Mouse (Mus musculus) neutrophil, adult 5-6 weeks (primary cell): ENCODE data around the gene Slc44a4. TPM values are rescaled to one million over a fixed set of nuclear protein-coding genes. Genes with fewer than 3 reads are reported as not detected.
A peak's percentile ranks its signal among the peaks of the same experiment; 100 is the strongest.

Experiments used
- ATAC-seq: fragments of 151-379, 151-347 bp; 2 replicates; pipeline ENCODE4 v1.8.0; 2017; ENCODE audit warnings: mild to moderate bottlenecking, moderate TSS enrichment; ENCODE audit not compliant: insufficient number of reproducible peaks, poor library complexity, low FRiP score, severe bottlenecking; ENCODE audit errors: extremely low read depth
- total RNA-seq: library from RNA; stranded (forward); fragments of 200-1000 nt; gene quantifications from 2 replicates; pipeline ENCODE4 v1.2.3, GENCODE M21; 2017

Gene Slc44a4
- 0.98 and 1.4 TPM in 2 replicates for total RNA-seq

DNA sequence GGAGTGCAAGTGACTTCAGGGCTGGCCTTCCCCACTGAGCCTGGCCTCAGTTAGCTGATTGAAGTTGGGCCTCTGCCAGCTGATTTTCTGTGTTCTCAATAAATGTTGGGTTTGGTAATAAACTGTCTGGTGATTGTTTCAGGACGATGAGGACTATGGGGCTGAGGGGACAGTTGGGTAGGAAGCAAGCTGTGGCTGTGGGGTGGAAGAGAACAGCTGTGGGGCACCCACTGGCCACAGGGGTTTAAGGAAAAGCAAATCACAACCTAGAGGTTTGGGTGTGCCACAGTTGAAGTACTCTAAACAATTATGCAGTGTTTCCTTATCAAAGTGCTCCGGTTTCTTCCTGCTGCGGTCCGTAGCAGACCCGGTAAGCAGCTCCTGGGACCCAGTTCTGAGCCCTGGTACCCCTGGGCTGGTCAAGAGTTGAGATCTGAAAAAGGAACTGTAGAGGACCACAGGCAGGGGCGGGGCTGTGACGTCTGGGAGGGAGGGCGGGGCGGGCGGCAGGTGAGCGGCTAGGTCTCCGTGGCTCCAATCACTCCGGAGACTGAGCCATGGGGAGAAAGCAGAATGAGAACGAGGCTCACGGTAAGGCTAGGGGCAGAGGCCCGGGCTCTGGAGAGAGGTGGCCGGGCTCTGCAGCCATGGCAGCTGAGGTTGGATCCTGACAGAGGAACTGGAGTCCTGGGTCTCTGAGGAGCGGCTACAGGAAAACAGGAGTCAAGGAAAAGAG is at the start of gene Slc44a4:
Gene Slc44a4, plus strand, starts transcription at position 537 of the 736 bp plus-strand sequence.
- no peak for ATAC-seq

DNA sequence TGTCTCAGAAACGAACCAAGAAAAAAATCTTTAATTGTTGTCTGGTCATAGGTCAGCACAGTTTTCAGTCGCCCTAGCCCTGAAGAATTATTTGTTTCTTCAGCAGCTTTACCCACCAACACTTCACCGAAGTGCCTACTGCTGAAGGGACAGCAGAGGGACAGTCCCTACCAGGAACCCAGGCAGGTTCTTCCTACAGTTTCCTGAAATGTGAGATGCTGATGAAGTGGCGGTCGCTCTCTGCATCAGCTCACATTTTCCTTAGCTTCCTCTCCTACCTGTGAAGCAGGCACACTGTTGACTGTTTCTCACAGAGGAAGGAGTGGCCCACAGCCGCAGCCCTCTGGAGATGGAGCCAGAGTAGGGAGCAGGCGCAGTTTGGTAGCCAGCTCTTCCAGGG is 48.3 kb upstream of the Slc44a4 start:
- no peak for ATAC-seq

DNA sequence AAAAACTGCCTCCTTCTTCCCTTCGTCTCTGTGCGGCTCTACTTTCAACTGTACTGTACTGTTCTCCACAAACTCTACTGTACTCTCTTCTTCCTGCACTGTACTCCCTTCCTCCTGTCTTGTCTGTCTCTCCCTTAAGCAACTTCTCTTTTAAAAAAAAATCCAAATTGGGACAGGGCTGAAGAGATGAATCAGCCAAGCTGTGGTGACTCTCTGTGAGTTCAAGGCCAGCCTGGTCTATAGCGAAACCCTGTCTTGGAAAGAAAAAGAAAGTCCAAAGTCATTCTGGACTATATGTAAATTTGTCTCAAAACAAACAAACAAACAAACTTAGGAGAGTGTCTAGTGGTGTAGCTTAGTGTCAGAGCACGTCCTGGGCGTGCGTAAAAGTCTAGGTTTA is 39.9 kb upstream of the Slc44a4 start:
- no peak for ATAC-seq

DNA sequence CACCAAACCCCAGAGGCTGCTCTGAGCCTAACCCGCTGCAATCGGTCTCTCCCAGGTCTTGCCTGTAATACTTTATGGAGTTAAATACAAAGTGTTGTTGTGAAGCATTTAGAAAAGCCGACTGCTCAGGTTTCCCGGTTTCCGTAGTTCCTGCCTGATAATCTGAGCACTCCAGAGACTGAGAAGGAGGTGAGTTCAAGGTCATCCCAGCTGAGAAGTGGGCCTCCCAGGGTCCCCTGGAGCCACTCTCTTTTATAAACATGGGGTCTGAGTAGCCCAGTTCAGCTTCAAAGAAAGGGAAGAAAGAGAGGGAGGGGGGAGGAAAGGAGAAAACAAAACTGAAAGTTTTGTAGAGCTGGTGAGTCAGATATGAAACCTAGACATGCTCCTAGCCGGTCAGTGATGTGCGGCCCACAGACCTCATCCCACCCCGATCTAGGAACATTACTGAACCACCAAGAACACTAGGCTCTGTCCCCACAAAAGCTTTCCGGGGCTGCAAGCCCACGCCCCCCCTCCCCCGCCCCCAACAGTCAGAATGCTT is 34.9 kb upstream of the Slc44a4 start, which contains the start of gene Zbtb12:
Gene Zbtb12, plus strand, starts transcription at position 148 of the 544 bp plus-strand sequence.
- ATAC-seq = 0 out of 2 replicates have a peak, but pooled peaks have one; percentile 6

DNA sequence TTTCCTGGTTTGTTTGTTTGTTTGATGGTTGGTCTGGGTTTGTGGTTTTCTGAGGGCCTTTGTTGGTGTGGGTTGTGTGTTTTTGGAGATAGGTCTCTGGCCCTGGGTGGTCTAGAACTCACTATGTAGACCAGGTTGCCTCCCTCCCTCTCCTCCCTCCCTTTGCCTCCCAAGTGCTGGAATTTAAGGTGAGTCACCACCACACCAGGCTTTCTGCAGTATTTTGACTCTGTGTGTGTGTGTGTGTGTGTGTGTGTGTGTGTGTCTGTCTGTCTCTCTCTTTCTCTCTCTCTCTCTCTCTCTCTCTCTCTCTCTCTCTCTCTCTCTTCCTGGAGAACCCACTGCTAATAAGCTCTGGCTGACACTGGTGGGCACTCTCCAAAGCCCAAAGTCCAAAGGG is 33.1 kb upstream of the Slc44a4 start:
- ATAC-seq = no peak

DNA sequence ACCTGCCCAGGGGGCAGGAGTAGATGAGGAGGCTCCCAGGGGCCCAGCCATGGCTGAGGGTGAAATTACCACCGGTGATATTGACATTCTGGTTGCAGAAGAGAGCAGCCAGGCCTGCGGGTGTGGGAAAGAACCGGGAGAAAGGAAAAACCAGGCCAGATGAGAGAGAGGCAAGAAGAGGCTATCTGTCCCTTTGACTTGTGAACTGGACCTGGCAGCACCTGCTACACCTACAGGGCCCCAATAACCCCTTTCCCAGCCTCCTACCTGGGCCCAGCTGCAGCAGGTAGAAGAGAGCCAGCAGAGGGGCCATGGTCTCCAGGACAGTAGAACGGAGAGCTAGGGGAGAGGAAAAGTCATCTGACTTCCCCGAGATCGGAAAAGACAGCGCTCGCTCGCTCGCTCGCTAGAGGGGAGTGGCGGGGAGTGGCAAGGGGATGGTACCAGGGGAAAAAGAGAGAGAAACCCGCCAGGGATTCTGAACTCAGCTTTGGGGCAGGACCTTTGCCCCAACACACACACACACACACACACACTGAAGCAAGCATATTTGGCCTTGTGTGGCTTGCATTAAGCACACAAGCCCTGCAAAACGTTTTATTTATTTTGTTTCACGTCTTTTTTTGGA is 32.5 kb upstream of the Slc44a4 start, which contains the start of gene Gm20547:
Gene Gm20547, minus strand, starts transcription at position 360 of the 628 bp plus-strand sequence.
- no peak for ATAC-seq

DNA sequence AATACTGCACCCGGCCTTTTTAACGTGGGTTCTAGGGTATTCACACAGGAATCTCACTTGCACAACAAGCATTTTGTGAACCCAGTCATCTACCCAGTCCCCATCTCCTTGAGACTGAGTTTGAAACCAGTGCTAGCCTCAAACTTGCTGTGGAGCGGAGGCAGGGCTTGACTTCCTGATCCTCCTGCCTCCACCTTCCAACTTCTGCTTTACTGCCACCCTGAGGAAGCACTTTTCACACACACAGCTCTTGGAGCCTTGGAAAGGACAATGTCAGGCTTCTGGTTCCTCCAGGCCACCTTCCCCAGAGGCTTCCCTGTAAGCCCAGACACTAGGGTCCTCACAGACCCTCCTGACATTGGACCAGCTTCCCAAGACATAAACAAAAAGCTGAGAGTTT is 30.9 kb upstream of the Slc44a4 start:
- ATAC-seq = no peak

DNA sequence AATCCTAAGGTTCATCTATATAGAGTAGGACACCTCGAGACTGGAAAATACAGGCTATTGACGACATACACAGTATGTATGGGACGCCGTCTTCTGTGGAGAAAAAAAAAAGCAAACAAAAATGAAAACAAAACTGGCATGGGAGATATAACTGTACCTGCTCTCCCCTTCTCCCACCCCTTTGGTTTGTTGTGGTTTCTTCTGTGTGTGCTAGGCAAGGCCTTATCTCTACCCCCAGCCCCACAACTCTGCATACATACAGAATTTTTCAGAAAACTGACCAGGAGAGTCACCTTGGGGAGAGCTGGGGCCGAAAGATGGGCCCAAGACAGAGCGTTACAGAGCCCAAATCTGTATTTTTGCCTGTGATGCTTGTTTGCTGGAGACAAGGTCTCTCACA is 29.6 kb upstream of the Slc44a4 start:
- ATAC-seq = no peak

DNA sequence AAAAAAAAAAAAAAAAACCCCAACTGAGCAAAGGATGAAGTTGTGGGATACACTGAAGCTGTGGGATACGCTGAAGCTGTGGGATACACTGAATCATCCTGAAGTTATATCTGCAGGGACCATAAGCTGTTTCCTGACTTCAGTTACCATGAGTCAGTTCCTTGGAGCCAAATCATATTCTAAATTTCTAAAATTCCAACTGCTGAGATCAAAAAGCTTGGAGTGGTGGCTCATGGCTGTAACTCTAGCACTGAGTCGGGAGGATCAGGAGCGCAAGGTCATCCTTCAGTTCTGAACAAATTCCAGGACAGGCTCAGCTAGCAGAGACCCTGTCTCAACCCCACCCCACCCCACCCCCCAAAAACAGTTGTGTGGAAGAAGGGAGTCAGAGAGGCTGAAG is 28.7 kb upstream of the Slc44a4 start:
- ATAC-seq = no peak

DNA sequence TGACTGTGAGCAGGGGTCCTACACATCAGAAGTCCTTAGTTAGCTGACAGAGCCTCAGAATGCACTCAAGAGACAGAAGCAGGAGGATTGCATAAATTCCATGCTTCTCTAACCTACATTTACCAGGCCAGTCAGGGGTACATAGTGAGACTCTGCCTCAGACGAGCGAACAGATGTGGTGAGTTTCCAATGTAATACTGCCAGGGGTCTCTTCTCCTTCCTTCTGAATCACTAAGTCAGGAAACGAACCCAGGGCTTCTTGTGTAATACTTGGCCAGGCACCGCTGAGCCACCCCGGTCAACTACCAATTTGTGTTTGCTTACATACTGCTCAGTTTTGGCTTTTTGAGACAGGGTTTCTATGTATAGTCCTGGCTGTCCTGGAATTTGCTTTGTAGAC is 26.3 kb upstream of the Slc44a4 start:
- no peak for ATAC-seq

DNA sequence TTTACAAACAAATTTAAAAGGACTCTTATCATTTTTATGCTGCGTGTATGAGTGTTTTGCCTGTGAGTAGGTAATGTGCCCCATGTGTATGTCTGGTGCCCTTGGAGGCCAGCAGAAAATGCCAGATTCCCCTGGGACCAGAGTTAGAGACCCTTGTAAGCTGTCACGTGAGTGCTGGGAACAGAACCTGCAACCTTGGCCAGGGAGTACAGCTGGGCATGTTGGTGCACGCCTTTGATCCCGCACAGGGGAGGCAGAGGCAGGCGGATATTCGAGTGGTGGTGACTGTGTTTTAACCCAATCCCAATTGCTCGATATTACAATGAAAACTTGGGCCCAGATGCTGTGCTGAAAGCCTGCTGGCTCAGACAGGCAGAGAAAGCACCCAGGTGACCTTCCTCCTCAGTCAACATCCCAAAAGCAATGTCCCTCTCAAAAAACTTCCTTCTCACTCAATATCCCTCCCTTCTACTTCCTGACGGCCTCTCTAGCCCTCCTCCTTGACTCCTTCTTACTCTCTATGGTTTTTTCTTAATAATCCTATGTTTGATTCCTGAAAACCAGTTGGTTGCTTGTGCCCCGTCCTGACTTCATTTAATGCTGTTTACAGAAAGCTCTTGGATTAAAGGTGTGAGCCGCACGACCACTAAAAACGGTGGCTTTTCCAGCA is 24.1 kb upstream of the Slc44a4 start:
- ATAC-seq = no peak

DNA sequence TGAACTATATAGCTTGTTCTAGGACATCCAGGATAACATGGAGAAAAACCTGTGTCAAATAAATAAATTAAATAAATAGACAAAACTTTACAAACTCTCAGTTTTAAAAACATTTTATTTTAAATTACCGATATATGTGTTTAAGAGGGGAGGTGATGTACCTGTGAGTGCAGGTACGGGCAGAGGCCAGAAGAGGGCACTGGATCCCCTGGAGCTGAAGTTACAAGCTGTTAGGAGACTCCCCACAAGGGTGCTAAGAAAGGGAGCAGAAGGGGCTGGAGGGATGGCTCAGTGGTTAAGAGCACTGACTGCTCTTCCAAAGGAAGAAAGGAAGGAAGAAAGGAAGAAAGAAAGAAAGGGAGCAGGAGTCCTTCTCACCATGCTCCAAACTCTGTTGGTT is 22.9 kb upstream of the Slc44a4 start:
- ATAC-seq = no peak

DNA sequence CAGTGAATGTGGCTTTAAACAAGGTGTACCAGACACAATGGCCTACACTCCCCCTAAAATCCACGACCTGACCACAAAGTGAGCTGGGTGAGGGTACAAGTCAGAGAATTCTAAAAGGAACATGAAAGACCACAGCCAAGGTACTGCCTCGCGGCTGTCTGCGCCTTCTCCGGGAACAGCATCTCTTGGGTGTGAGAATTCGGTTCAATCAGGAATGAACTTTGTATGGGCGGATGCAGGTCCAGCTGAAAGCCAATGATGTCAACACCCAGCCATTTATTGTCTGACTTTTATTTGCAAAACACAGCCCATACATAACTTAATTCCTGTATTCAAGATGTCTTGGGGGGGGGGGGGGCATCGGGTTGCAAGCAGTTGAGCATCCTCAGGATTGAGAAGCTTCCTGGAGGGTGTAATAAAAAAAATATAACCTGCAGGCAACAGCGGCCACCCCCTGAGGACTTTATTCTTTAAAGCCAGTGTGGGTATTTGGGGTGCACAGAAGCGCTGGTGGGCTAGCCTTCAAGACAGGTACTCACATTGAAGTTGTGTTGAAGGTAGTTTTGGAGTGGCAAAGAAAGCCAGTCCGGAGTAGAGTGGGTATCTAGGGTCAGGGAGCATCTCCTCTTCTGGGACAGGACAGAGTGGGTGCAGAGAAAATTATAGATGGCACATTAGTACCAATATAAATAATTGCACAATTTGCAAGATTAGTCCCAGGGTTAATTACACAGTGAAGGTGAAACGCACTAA is 21.0 kb upstream of the Slc44a4 start:
- ATAC-seq = no peak

DNA sequence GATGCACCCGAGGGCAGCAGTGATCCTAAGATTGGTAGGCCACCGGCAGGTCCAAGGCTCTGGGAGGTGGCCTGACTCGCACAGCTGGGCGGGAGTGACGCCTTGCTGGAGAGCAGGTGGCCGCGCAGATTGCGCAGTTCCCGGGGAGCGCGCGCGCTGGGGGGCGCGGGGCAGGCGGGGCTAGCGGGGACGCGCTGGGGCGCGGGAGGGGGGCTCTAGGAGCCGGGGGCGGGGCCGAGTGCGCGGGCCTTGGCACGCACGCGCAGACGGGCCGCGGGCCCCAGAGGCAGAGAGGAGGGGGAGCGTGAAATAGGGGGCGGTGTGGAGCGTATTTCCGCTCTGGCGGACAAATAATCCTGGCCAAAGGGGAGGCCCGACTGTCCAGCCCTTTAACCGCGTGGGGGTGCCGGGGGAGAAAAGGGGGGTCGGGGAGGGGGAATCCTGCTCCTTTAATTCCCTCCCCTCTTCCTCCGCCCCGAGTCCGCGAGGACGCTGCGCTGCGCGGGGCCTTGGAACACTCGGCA is 20.1 kb upstream of the Slc44a4 start:
- peak; percentile 67 for ATAC-seq

DNA sequence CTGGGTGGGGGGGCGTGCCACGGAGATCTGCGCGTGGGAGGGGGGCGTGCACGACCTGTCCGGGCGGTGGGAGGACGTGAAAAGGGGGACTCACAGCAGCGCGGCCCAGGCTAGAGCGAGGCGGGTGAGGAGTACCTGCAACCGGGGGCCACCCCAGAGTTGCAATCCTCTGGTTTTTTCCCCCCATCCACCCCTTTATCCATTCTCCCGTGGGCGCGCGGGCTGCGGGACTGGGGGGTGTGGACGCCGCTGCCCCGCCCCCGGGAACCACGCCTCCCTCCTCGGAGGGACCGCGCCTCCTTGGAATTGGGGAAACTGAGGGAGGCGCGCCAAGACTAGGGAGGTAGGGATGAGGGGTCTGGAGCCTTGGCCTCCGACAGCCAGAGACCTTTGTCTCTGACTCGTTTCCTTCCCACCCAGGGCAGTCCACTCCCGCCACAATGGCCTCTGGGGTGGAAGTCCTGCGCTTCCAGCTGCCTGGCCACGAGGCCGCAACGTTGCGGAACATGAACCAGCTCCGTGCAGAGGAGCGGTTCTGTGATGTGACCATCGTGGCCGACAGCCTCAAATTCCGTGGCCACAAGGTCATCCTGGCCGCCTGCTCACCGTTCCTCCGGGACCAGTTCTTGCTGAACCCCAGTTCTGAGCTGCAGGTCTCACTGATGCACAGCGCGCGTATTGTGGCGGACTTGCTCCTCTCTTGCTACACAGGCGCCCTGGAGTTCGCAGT is 19.3 kb upstream of the Slc44a4 start:
- no peak for ATAC-seq

DNA sequence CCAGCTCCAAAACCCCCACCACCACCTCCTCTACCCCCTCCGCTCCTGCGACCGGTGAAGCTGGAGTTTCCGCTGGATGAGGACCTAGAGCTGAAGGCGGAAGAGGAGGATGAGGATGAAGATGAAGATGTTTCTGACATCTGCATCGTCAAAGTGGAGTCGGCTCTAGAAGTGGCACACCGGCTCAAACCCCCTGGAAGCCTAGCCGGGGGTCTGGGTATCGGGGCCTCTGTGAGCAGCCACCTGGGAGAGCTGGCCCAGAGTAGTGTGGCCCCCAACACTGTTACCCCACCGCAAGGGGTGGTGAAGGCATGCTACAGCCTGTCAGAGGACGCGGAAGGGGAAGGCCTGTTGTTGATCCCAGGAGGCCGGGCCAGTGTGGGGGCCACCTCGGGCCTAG is 18.5 kb upstream of the Slc44a4 start:
- ATAC-seq = no peak

DNA sequence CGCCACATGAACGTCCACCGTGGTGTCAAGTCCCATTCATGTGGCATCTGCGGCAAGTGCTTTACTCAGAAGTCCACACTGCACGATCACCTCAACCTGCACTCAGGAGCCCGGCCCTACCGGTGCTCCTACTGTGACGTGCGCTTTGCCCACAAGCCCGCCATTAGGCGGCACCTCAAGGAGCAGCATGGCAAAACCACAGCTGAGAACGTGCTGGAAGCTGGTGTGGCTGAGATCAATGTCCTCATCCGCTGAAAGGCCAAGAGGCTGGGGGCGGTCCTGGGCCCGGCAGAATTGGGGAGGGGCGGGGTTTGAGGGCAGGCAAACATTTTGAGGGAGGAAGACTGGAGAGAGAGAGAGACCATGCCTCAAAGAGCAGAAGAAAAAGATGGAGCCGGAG is 17.9 kb upstream of the Slc44a4 start:
- no peak for ATAC-seq
